Mouse (Mus musculus): Measurements from ENCODE around the gene Dtd1.

Gene Dtd1

GRCm38 (mm10) chr2:144768375-144769117 lies 168.8 kb downstream of the Dtd1 start:
- no peak for DNase-seq (ENCODE audit: low spot score in 2 of 2)

GRCm38 (mm10) chr2:144769118-144769496 lies 169.4 kb downstream of the Dtd1 start:
- no peak for DNase-seq (ENCODE audit: low spot score in 2 of 2)

- no peak for DNase-seq (ENCODE audit: low spot score in 2 of 2)
Measured at GRCm38 (mm10) chr2:144769556-144769955, 169.9 kb downstream of the Dtd1 start.

- no peak for DNase-seq (ENCODE audit: low spot score in 2 of 2)
Measured at GRCm38 (mm10) chr2:144770452-144770941, 170.8 kb downstream of the Dtd1 start.

- no peak for DNase-seq (ENCODE audit: low spot score in 2 of 2)
Measured at GRCm38 (mm10) chr2:144771841-144772240, 172.1 kb downstream of the Dtd1 start.

DNA sequence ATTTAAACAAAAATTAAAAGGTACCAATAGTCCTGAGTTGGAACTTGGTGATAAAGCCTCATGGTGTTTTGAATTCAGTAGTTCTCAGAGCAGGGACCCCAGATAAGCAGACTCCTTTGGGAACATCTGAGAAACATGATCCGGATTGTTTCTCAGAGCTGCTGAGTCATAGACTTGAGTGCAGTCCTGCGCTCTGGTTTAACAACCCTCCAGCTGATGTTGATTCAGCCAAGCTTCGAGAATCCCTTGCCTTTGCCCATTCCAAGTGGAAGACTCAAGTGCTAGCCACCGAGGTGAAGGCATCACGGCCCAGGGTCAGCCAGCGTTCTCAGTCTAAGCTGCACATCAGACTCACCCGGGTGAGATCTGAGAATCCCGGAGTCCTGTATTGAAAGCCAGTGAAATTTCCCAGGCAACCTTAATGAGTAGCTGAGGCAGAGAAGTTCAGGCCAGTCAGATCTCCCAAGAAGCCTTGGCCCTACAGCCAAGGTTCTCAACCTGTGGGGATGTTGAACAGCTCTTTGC lies 175.0 kb downstream of the Dtd1 start:
- no peak for DNase-seq (ENCODE audit: low spot score in 2 of 2)

GRCm38 (mm10) chr2:144775626-144776025 lies 175.9 kb downstream of the Dtd1 start:
- no peak for DNase-seq (ENCODE audit: low spot score in 2 of 2)

DNA sequence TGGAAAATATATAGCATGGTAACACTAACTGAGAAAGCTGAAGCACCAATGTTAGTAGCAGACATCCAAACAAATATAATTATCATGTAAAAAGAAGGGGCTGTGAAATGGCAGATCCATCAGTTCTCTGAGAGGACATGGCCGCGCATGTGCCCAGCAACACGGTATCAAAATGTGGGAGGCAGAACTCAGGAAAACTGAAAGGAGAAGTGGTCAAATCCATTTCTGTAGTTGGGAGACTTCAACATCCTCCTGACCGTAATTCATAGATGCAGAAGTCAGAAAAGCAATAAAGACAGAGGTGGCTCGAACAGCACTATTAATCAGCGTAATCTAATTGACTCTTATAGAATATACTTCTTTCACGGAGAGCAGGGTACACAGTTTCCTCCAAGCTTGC lies 179.6 kb downstream of the Dtd1 start:
- no peak for DNase-seq (ENCODE audit: low spot score in 2 of 2)

DNA sequence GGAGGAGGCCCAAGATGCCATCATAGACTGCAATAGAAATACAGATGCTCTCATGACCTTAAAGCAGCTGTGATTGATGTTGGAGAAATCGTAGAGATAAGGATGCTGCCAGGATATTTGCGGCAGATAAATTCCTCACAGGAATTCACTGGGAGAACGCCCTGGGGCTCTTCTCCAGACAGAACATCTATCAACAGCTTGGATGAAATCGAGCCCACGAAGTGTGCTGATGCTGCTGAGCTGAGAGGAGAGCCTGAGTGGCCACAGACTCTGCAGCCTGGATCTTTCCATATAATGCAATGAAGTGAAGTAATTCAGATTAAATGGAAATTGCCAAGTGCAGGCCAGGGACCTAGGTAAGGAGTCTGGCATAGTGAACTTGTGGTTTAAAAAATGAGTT lies 181.0 kb downstream of the Dtd1 start:
- DNase-seq (ENCODE audit: low spot score in 2 of 2) = no peak

DNA sequence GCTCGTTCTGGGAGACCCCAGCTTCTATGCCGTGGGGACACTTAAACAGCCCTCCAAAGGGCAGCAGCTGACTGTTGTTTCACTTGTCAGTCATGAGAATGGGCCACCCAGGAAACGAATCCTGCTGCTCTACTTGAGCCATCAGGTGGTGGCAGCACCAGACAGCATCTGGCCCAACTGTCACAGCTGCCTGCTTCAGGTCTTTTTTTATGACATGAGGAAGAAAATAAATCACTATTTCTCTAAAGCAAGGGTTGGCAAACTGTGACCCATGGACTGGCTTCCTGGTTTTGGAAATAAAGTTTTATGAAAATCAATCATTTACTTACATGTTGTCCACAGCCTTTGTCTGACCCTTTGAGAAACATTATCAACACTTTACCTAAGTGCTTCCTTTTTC lies 182.2 kb downstream of the Dtd1 start:
- no peak for DNase-seq (ENCODE audit: low spot score in 2 of 2)

DNA sequence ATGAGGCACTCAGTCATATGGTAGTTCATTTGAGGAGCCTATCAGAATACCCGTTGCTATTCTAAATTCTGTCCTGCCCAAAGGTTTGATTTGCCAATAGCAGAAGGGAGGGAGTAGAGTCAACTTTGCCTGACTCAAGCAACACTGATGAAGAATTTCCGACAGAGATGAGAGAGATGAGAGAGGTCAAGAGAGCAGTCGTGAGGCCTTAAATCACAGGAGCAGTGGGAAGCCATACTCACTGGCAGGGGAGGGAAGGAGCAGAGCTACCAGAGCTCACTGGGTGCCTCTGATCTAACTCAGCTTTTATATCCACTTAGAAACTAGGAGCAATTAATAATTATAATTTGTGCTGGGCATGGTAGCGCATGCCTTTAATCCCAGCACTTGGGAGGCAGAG lies 182.8 kb downstream of the Dtd1 start:
- DNase-seq (ENCODE audit: low spot score in 2 of 2) = no peak

- DNase-seq (ENCODE audit: low spot score in 2 of 2) = no peak
Measured at GRCm38 (mm10) chr2:144783190-144783589, 183.5 kb downstream of the Dtd1 start.

DNA sequence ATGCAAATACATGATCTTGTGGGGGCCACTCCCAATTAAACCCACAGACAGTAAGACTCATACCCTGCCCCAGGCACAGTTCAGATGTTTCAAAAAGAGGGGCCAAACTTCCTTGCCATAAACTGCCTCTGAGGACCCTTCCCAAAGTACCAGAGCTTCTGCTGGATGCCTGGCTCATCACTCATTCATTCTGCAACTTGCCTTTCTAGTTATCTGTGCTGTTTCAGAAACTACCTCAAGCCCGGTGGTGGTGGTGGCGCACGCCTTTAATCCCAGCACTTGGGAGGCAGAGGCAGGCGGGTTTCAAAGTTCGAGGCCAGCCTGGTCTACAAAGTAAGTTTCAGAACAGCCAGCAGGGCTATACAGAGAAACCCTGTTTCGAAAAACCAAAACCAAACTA lies 184.1 kb downstream of the Dtd1 start:
- no peak for DNase-seq (ENCODE audit: low spot score in 2 of 2)

- DNase-seq (ENCODE audit: low spot score in 2 of 2) = peak; percentile 25 to 34
Measured at GRCm38 (mm10) chr2:144791671-144792294, 192.1 kb downstream of the Dtd1 start.

DNA sequence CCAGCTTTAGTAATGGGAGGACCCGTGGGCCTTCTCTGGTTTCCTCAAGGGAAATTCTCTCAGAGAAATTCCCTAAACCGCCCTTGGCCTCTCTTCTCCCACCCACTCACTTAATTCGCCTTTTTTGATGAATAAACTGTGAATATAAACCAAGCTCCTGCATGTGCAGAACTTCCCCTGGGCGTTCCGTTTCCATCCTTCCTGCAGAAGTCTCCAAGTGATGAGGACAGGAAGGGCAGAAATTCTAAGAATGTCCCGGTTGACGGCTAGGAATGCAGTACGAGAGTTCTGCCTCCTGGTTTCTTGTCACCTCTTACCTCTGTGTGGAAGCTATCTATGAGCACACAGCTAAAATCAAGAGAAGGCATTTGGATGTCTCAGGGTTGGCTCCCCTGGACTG lies 197.8 kb downstream of the Dtd1 start:
- no peak for DNase-seq (ENCODE audit: low spot score in 2 of 2)

- DNase-seq (ENCODE audit: low spot score in 2 of 2) = no peak
Measured at GRCm38 (mm10) chr2:144807766-144808754, 208.4 kb downstream of the Dtd1 start.
